Mouse (Mus musculus): ENCODE data around the gene Ensa. TPM values are rescaled to one million over a fixed set of nuclear protein-coding genes. Genes with fewer than 3 reads are reported as not detected.
A peak's percentile ranks its signal among the peaks of the same experiment; 100 is the strongest.

Gene Ensa
- total and polyA plus RNA-seq, 2 experiments from 2014 or later: 38.5 to 49.6 TPM

DNA sequence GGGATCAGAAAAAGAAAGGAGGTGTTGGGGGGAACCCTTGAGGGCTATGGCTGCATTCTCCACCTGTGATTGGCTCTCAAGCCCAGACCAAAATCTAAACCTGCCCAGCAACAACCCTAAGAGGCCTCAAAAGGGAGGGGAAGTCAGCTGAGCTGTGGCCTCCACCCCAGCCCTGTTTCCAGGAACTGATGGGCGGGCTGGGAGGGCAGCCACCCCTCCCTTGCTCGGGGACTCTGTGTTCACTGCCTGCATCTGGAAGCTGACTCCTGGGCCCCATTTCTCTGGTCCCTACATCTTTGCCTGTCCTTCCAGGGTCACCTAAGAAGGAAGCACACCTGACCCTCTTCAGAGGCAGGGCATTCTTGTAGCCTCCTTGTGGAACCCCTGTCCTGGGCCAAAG, 49.4 kb downstream of the Ensa start:
- ATAC-seq (ENCODE audit: insufficient read depth, low read depth) (peak; percentile 76), DNase-seq (ENCODE audit: low spot score) (peak; percentile 97)
- Histone ChIP-seq H3K36me3 (replicated peaks; ENCODE audit: control insufficient read depth, insufficient read depth, low read length) (peaks cover 12% of the 10 kb centered on the region), H3K4me2 (ENCODE audit: low read depth, low read length) (peak overlapping the region; percentile 61), H3K4me1 (ENCODE audit: control insufficient read depth, insufficient read depth) (peaks cover 53% of the 10 kb centered on the region), H3K4me3 (ENCODE audit: low read depth, low read length) (peak overlapping the region; percentile 30), H3K27me3 (ENCODE audit: control insufficient read depth, insufficient read depth, low read length) (no peaks in the 10 kb centered on the region), H3K9me3 (replicated peaks; ENCODE audit: control insufficient read depth, low read length) (no peaks in the 10 kb centered on the region), H3K27ac (ENCODE audit: low read depth) (peak overlapping the region; percentile 99), H3K9ac (replicated peaks; ENCODE audit: low read depth, low read length) (peak overlapping the region; percentile 65)
- 5% methylated on average over 2 of the region's 2 CpGs for WGBS
- TF ChIP-seq CTCF (IDR thresholded peaks at IDR 0.05; ENCODE audit: low read depth): no peak
- peak; percentile 81 for TF ChIP-seq EP300 (IDR thresholded peaks at IDR 0.05; ENCODE audit: low read depth)

DNA sequence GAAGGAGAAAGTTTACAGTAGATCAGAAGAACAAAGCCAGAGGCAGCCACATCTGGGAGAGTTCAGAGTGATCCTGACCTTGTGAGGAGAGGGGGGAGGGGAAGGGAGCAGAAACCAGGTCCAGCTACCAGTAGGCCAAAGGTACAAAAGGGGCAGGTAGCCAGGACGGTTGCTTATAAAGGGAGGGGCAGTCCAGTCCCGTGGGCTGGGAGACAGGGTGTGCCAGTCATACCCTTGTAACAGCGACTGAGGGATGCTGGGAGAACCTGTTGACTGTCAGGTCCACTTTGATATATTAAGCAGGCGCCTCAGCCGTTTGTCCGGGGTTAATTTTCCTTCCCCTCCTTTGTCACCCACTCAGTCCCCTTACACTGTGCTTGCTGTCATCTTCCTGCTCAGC, 50.0 kb downstream of the Ensa start:
- H3K36me3 ChIP-seq (replicated peaks; ENCODE audit: control insufficient read depth, insufficient read depth, low read length): peaks cover 12% of the 10 kb centered on the region
- H3K9me3 ChIP-seq (replicated peaks; ENCODE audit: control insufficient read depth, low read length): no peaks in the 10 kb centered on the region
- H3K4me1 ChIP-seq (ENCODE audit: control insufficient read depth, insufficient read depth): peaks cover 53% of the 10 kb centered on the region
- peak overlapping the region; percentile 61 for H3K4me2 ChIP-seq (ENCODE audit: low read depth, low read length)
- H3K9ac ChIP-seq (replicated peaks; ENCODE audit: low read depth, low read length): peak overlapping the region; percentile 45
- ATAC-seq (ENCODE audit: insufficient read depth, low read depth) (peak; percentile 19; the same call in 1 of the 2 replicates), DNase-seq (ENCODE audit: low spot score) (no peak)
- no peak overlapping the region for H3K4me3 ChIP-seq (ENCODE audit: low read depth, low read length)
- no peaks in the 10 kb centered on the region for H3K27me3 ChIP-seq (ENCODE audit: control insufficient read depth, insufficient read depth, low read length)
- H3K27ac ChIP-seq (ENCODE audit: low read depth): peak overlapping the region; percentile 99
- TF ChIP-seq EP300 (IDR thresholded peaks at IDR 0.05; ENCODE audit: low read depth) (no peak), CTCF (IDR thresholded peaks at IDR 0.05; ENCODE audit: low read depth) (no peak)
- 1% methylated on average over 6 of the region's 6 CpGs for WGBS

DNA sequence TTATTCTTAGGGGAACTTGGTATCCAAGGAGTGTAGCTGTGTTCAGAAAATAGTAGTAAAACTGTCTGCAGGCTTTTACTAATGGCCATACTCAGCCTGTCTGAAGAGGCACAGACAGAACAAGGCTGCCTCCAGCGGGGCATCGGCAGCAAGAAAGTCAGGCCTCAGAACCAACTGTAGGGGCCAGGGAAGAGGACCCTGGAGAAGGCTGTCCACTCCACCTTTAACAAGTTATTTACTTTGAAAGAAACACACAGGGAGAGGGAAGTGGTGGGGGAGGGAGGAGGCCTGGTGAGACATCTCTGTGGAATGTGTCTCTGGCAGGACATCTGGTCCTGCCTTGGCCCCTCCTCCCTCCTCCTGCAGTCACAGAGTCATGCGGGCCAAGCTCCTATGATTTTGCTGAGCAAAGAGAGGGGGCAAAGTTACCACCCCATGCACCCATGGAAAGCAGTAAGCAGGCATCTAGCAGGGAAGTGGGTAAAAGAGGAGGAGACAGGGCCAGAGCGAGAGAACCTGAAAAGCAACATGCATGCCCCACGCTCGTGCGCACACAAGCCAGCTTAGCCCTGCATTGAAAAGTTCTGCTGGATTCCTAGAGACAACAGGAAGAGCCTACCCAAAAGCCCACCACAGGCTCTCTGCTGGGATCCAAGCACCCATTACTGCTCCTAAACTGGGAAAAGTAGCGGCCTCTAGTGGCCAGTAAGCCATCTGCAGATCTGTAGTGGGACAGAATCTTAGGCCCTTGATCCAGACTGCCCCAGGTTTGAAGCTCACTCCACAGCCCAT, 50.7 kb downstream of the Ensa start:
- Histone ChIP-seq H3K4me2 (ENCODE audit: low read depth, low read length) (peak overlapping the region; percentile 61), H3K9ac (replicated peaks; ENCODE audit: low read depth, low read length) (peak overlapping the region; percentile 45), H3K36me3 (replicated peaks; ENCODE audit: control insufficient read depth, insufficient read depth, low read length) (peaks cover 10% of the 10 kb centered on the region; the same call in 1 of the 2 replicates), H3K4me1 (ENCODE audit: control insufficient read depth, insufficient read depth) (peaks cover 53% of the 10 kb centered on the region), H3K27ac (ENCODE audit: low read depth) (peak overlapping the region; percentile 99), H3K27me3 (ENCODE audit: control insufficient read depth, insufficient read depth, low read length) (no peaks in the 10 kb centered on the region), H3K9me3 (replicated peaks; ENCODE audit: control insufficient read depth, low read length) (no peaks in the 10 kb centered on the region), H3K4me3 (ENCODE audit: low read depth, low read length) (0 out of 2 replicates have a peak overlapping the region, but pooled peaks have one; percentile 3)
- TF ChIP-seq CTCF (IDR thresholded peaks at IDR 0.05; ENCODE audit: low read depth) (peak; percentile 79), EP300 (IDR thresholded peaks at IDR 0.05; ENCODE audit: low read depth) (peak; percentile 94)
- peak; percentile 61 for ATAC-seq (ENCODE audit: insufficient read depth, low read depth)
- peak; percentile 89 for DNase-seq (ENCODE audit: low spot score)
- 15% methylated on average over 8 of the region's 8 CpGs for WGBS

DNA sequence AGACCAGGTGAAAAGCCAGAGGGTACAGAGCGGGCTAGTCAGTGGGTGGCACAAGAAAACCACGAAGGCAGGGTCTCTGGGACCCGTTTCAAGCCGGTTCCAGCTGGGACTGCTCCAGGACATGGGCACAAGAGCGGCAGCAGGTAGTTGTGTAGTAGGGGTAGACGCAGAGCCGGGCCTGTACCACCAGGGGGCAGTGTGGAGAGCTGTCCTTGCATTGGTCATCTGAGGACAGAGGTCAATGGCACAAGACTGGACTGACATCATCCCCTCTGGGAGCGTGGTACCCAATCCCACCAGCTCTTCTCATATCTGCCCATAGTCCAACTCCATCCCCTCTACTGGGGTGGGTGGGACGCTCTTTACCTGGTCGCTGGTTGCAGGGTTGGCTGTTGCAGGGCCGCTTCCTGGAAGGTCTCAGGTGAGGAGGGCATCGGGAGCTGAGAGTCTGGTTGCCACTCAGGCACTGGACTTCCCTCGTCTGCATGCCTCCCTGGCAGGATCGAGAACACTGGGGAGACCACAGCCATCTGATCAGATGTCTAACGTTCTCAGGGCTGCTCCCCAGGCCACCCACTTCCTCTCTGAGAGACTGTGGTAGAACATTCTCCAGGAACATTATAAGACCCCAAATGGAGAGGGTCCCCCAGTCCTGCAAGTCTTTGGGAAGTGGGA, 52.1 kb downstream of the Ensa start:
- H3K36me3 ChIP-seq (replicated peaks; ENCODE audit: control insufficient read depth, insufficient read depth, low read length): peaks cover 7% of the 10 kb centered on the region; the same call in 1 of the 2 replicates
- no peaks in the 10 kb centered on the region for H3K9me3 ChIP-seq (replicated peaks; ENCODE audit: control insufficient read depth, low read length)
- 55% methylated on average over 15 of the region's 15 CpGs for WGBS
- ATAC-seq (ENCODE audit: insufficient read depth, low read depth): no peak
- peak; percentile 85 for TF ChIP-seq CTCF (IDR thresholded peaks at IDR 0.05; ENCODE audit: low read depth)
- TF ChIP-seq EP300 (IDR thresholded peaks at IDR 0.05; ENCODE audit: low read depth): no peak
- H3K9ac ChIP-seq (replicated peaks; ENCODE audit: low read depth, low read length): no peak overlapping the region; the same call in 1 of the 2 replicates
- H3K4me3 ChIP-seq (ENCODE audit: low read depth, low read length): no peak overlapping the region
- H3K27ac ChIP-seq (ENCODE audit: low read depth): peak overlapping the region; percentile 99
- peaks cover 44% of the 10 kb centered on the region for H3K4me1 ChIP-seq (ENCODE audit: control insufficient read depth, insufficient read depth)
- DNase-seq (ENCODE audit: low spot score): no peak
- H3K27me3 ChIP-seq (ENCODE audit: control insufficient read depth, insufficient read depth, low read length): no peaks in the 10 kb centered on the region
- H3K4me2 ChIP-seq (ENCODE audit: low read depth, low read length): no peak overlapping the region

DNA sequence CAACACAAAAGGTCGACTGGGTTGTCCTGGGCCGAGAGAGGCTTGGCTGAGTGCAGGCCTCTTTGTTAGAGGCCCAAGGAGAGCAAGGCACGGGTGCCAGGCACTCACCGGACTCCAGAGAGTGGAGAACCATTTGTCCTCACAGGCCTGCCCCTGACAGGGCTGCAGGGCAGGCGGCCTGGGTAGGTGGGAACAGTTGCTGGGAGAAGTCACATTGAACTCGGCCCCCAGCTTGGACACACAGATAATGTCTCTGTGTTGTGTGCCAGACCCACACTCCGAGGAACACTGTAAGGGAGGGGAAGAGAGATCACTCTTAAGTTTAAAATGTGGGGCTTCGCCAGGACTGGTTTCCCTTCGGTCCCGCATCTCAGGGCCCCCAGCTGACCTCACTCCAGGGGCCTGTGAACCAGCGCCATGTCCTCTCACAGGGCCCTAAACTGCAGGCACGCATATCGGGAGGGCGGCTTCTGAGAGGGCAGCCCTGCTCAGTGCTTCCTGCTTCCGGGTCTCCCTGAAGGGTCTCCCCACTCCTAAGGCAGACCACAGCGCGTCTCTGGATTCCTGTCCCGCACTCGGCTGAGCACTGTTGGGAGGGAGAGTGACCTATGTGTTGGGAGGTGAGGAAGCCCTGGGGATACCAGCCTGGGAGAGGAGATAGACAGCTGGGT, 52.8 kb downstream of the Ensa start:
- H3K27ac ChIP-seq (ENCODE audit: low read depth): peak overlapping the region; percentile 99
- H3K4me3 ChIP-seq (ENCODE audit: low read depth, low read length): no peak overlapping the region
- no peak for ATAC-seq (ENCODE audit: insufficient read depth, low read depth)
- no peaks in the 10 kb centered on the region for H3K27me3 ChIP-seq (ENCODE audit: control insufficient read depth, insufficient read depth, low read length)
- 65% methylated on average over 19 of the region's 19 CpGs for WGBS
- peaks cover 7% of the 10 kb centered on the region; the same call in 1 of the 2 replicates for H3K36me3 ChIP-seq (replicated peaks; ENCODE audit: control insufficient read depth, insufficient read depth, low read length)
- no peak overlapping the region for H3K9ac ChIP-seq (replicated peaks; ENCODE audit: low read depth, low read length)
- no peak overlapping the region for H3K4me2 ChIP-seq (ENCODE audit: low read depth, low read length)
- no peaks in the 10 kb centered on the region for H3K9me3 ChIP-seq (replicated peaks; ENCODE audit: control insufficient read depth, low read length)
- peaks cover 38% of the 10 kb centered on the region for H3K4me1 ChIP-seq (ENCODE audit: control insufficient read depth, insufficient read depth)
- TF ChIP-seq EP300 (IDR thresholded peaks at IDR 0.05; ENCODE audit: low read depth) (no peak), CTCF (IDR thresholded peaks at IDR 0.05; ENCODE audit: low read depth) (no peak)
- DNase-seq (ENCODE audit: low spot score): no peak

Measured in heart, postnatal 0 days (tissue).